Mouse (Mus musculus): ENCODE results near the gene Cryz. TPM values are rescaled to one million over a fixed set of nuclear protein-coding genes. Genes with fewer than 3 reads are reported as not detected.

Cryz gene
- total RNA-seq, 2 experiments from 2014 or later = 27.8 to 37.1 TPM

GRCm38 (mm10) chr3:154668485-154668884, 72.0 kb downstream of the Cryz start:
- DNase-seq (ENCODE audit: low spot score in 2 of 2) = no peak

GRCm38 (mm10) chr3:154670584-154670983, 74.1 kb downstream of the Cryz start:
- no peak for DNase-seq (ENCODE audit: low spot score in 2 of 2)

DNA sequence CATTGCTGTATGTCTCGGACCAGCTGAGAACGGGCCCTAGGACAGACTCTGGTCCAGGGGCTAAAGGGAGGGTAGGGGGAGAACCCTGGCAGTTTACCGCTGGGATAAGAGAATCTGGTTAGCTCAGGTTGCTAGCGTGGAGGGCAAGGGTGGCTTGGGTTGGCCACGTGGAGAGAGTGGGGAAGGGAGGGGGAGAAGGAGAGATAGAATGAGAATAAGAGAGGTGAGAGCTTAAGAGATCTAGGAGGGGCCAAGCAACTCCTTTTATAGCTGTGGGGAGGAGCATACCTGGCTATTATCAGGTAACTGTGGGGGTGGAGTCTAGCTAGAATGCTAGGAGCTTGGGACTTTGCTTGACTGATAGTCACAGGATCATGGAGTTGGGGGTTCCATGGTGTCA, 74.5 kb downstream of the Cryz start:
- DNase-seq (ENCODE audit: low spot score in 2 of 2) = no peak

Other genes with a start within 250 kb of the Cryz start
- 1 to 10 TPM; 6.5 to 7.6 TPM for gene Tyw3, start 393 bp downstream of the Cryz start, total RNA-seq (2021)
- 1 to 10 TPM in 1 of 2 experiments, under 1 TPM in 1; 0.67 to 1.0 TPM for gene Erich3, start 67.1 kb downstream of the Cryz start, total RNA-seq (2021)